Mouse (Mus musculus) heart, adult 2 months (tissue): Measurements from ENCODE around the gene Cep295. TPM values are rescaled to one million over a fixed set of nuclear protein-coding genes. Genes with fewer than 3 reads are reported as not detected.

Source experiments
- DNase-seq, 2 experiments: peaks; one replicate each; pipeline ENCODE4 v3.0.0; 2021
- H3K27ac ChIP-seq: fragments of 200-600 bp; 2 replicates; pipeline ENCODE4 v1.8.1; 2022
- H3K27me3 ChIP-seq: fragments of 200-500 bp; 2 replicates; pipeline ENCODE4 v1.6.1; 2012; ENCODE audit warnings: mild to moderate bottlenecking, low read length, inconsistent platforms, mixed read lengths; ENCODE audit not compliant: control insufficient read depth, insufficient read depth
- H3K36me3 ChIP-seq: fragments of 200-500 bp; 2 replicates; pipeline ENCODE4 v1.6.1; 2012; ENCODE audit warnings: low read length, inconsistent platforms; ENCODE audit not compliant: control insufficient read depth, insufficient read depth
- H3K4me1 ChIP-seq: fragments of 200-500 bp; 2 replicates; pipeline ENCODE4 v1.6.1; 2011; ENCODE audit warnings: low read length; ENCODE audit not compliant: control insufficient read depth, insufficient read depth
- H3K4me3 ChIP-seq: fragments of 200-600 bp; 2 replicates; pipeline ENCODE4 v1.8.1; 2022
- H3K79me2 ChIP-seq: fragments of 200-500 bp; replicated peaks from 2 replicates; pipeline ENCODE4 v1.6.1; 2012; ENCODE audit warnings: mild to moderate bottlenecking, inconsistent platforms, low read length, moderate library complexity, mixed read lengths; ENCODE audit not compliant: control insufficient read depth, insufficient read depth
- H3K9ac ChIP-seq: fragments of 200-500 bp; 2 replicates; pipeline ENCODE4 v1.6.1; 2012; ENCODE audit warnings: low read depth, mild to moderate bottlenecking, control low read depth, inconsistent platforms, low read length, mixed read lengths
- CTCF ChIP-seq: fragments of 200-600 bp; IDR thresholded peaks from 2 replicates; pipeline ENCODE4 v1.8.1; 2022; ENCODE audit warnings: antibody characterized with exemption, mild to moderate bottlenecking, moderate library complexity
- EP300 ChIP-seq: fragments of 200-500 bp; IDR thresholded peaks from 2 replicates; pipeline ENCODE4 v1.6.1; 2011; ENCODE audit warnings: low read depth, low read length, control low read depth; ENCODE audit not compliant: insufficient read depth
- POLR2A ChIP-seq: fragments of 200-500 bp; IDR thresholded peaks from 2 replicates; pipeline ENCODE4 v1.6.1; 2011; ENCODE audit warnings: mild to moderate bottlenecking, low read depth, low read length, control low read depth; ENCODE audit not compliant: insufficient read depth
- WGBS: fragments of 180-500 bp; shearing (Covaris S2); methylation state at CpG from one replicate; pipeline ENCODE4 v1.1.7; 2018; 5-methylcytosine and 5-hydroxymethylcytosine counted together
- intact Hi-C: fragments of 180-260 bp; cut with DNase I; formaldehyde crosslinking; loops from one replicate; pipeline ENCODE4 v1.15.1; 2025
- microRNA-seq, 2 experiments: library from miRNA; unstranded; fragments of <30 nt; microRNA quantifications; one replicate each; pipeline ENCODE4 v1.2.0; 2021
- polyA plus RNA-seq: library from polyadenylated mRNA; depleted of rRNA; stranded (reverse); fragments of >200 nt; gene quantifications from 2 replicates; pipeline ENCODE4 v1.2.3, GENCODE M21; 2012; rRNA removed
- total RNA-seq, 2 experiments: library from RNA; stranded (reverse); gene quantifications; 2 replicates each; pipeline ENCODE4 v1.2.3; 2021

Cep295 gene
- total and polyA plus RNA-seq, 3 experiments: 3.0 to 8.5 (median 5.8) TPM

DNA sequence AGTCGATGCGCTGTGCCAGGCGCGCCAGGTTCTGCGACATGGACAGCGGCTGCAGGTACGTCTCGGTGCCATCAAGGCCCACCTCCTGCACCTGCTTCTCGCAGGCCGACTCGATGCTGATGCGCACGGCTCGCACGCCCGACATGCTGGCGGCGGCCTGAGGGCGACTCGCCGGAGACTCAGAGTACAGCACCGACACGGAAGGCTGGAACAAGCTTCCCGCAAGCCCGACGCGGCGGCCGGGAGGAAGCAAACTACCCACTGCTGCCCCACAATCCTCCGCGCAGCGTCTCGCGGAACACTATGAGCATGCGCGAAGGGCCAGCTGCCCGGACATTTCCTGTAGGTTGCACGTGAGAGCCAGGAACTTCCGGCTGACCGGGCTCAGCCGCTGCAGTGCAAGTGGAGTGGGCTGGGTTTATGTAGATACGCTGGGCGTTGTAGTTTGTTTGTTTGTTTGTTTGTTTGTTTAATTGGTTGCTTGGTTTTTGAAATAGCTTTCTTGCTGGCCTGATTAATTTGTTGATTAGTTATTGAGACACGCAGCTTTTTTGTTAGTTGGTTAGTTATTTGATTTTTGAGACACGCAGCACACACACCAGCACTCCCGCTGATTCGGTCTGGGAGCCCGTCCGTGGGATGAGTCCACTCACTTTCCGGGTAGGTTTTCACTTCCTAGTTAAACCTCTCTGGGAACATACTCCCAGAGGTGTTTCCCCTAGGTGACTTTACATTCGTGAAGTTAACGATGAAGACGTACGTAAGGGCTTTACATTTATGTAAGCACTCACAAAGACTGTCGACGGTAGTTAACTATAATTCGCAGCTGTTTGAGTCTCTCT lies 77.7 kb downstream of the Cep295 start, which contains the start of gene Med17:
Gene Med17, minus strand, starts transcription at position 283 of the 842 bp plus-strand sequence.
- WGBS: under 1% methylated on average over 57 of the region's 57 CpGs
- intact Hi-C loops: loop anchor here (2.0 kb wide), 2 partner anchors 27 to 77 kb away; partner anchors contain the start of genes 4931406C07Rik, Cep295 and Taf1d

DNA sequence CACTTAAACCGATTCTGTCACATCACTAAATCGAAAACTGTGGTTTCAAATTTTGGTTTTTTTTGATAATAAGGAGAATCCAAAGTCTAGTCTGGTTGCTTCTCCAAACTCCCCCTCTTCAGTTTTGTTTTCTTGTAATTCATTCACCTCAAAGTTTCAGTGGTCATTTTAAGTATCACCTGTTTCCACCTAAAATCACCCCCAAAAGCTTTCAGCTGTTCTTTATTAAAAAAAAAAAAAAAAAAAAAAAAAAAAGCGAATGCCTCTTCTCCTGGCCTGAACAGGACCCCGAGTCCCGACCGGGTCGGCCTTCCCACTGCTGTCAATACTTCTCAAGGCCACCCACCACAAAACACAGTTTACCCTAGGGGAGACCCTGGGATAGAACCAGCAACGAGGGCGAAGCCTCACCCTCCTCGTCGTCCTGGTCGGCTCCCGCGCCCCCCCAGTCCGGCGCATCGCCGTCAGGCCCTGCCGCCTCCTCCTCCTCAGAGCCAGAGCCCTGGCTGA lies 78.4 kb downstream of the Cep295 start:
- peaks cover 5% of the 10 kb centered on the region for H3K4me1 ChIP-seq
- 8% methylated on average over 19 of the region's 19 CpGs for WGBS
- intact Hi-C loops: loop anchor here (2.0 kb wide), 1 partner anchor 78 kb away; the partner anchor contains the start of gene Cep295
- no peaks in the 10 kb centered on the region; the same call in none of the 2 replicates for H3K79me2 ChIP-seq
- peak overlapping the region; percentile 90 for H3K4me3 ChIP-seq
- peaks cover 6% of the 10 kb centered on the region for H3K36me3 ChIP-seq
- TF ChIP-seq EP300 (no peak), POLR2A (no peak), CTCF (no peak)
- H3K9ac ChIP-seq: peak overlapping the region; percentile 99
- no peaks in the 10 kb centered on the region for H3K27me3 ChIP-seq
- peak overlapping the region; percentile 89 for H3K27ac ChIP-seq
- DNase-seq: no peak

More for the DNA sequence above, 77.7 kb downstream of the Cep295 start, which contains the start of gene Med17:
- Histone ChIP-seq H3K4me1 (peaks cover 5% of the 10 kb centered on the region), H3K4me3 (peak within 1 kb of the TSS; percentile 90), H3K27me3 (no peaks in the 10 kb centered on the region), H3K9ac (peak within 1 kb of the TSS; percentile 99), H3K79me2 (no peaks in the 10 kb centered on the region; the same call in none of the 2 replicates), H3K27ac (peak within 1 kb of the TSS; percentile 89), H3K36me3 (peaks cover 2% of the 10 kb centered on the region)
- TF ChIP-seq CTCF (peak; percentile 3; the same call in 1 of the 2 replicates), POLR2A (peak; percentile 92), EP300 (peak; percentile 86)
- peak; percentile 95 for DNase-seq

GRCm38 (mm10) chr9:15278343-15278742 lies 79.2 kb downstream of the Cep295 start:
- DNase-seq: no peak
- H3K9ac ChIP-seq: no peak overlapping the region
- intact Hi-C loops: loop anchor here (2.0 kb wide), 1 partner anchor 78 kb away; the partner anchor contains the start of gene Cep295
- peaks cover 5% of the 10 kb centered on the region for H3K4me1 ChIP-seq
- no peak for TF ChIP-seq CTCF
- TF ChIP-seq POLR2A: no peak
- no peak for TF ChIP-seq EP300
- 94% methylated on average over 3 of the region's 3 CpGs for WGBS
- H3K4me3 ChIP-seq: no peak overlapping the region
- no peaks in the 10 kb centered on the region; the same call in none of the 2 replicates for H3K79me2 ChIP-seq
- no peak overlapping the region for H3K27ac ChIP-seq
- peaks cover 9% of the 10 kb centered on the region for H3K36me3 ChIP-seq
- H3K27me3 ChIP-seq: no peaks in the 10 kb centered on the region

GRCm38 (mm10) chr9:15276855-15277254 lies 80.7 kb downstream of the Cep295 start:
- Histone ChIP-seq H3K4me3 (no peak overlapping the region), H3K27ac (no peak overlapping the region), H3K4me1 (peaks cover 5% of the 10 kb centered on the region), H3K9ac (no peak overlapping the region), H3K79me2 (no peaks in the 10 kb centered on the region; the same call in none of the 2 replicates), H3K36me3 (peaks cover 9% of the 10 kb centered on the region), H3K27me3 (no peaks in the 10 kb centered on the region)
- 90% methylated on average over 4 of the region's 4 CpGs for WGBS
- no peak for DNase-seq
- no peak for TF ChIP-seq EP300
- TF ChIP-seq POLR2A: no peak
- no peak for TF ChIP-seq CTCF
- intact Hi-C loops: no loop called here

GRCm38 (mm10) chr9:15273981-15274380 lies 83.6 kb downstream of the Cep295 start:
- DNase-seq: no peak
- Histone ChIP-seq H3K27me3 (no peaks in the 10 kb centered on the region), H3K79me2 (no peaks in the 10 kb centered on the region; the same call in 1 of the 2 replicates), H3K4me3 (no peak overlapping the region), H3K36me3 (peaks cover 9% of the 10 kb centered on the region), H3K27ac (no peak overlapping the region), H3K4me1 (no peaks in the 10 kb centered on the region), H3K9ac (no peak overlapping the region)
- intact Hi-C loops: no loop called here
- WGBS: 90% methylated on average over 2 of the region's 2 CpGs
- no peak for TF ChIP-seq POLR2A
- TF ChIP-seq CTCF: no peak
- TF ChIP-seq EP300: no peak

Small RNAs within 50 kb of the gene (microRNA-seq; reads per million reads assigned to microRNA genes)
- gene Gm49349 (0 reads per million in 2 experiments), gene mmu-mir-7650 (0 reads per million in 2 experiments)

Other genes starting within 250 kb of the Cep295 start
- gene Hephl1, start 245.7 kb downstream of the Cep295 start, total RNA-seq: under 1 TPM; 0.05 to 0.16 TPM
- gene Hephl1, start 245.7 kb downstream of the Cep295 start, polyA plus RNA-seq: 0.06 TPM in 2 replicates
- under 1 TPM; 0.23 to 0.32 TPM for gene Vstm5, start 118.7 kb downstream of the Cep295 start, total RNA-seq
- gene Vstm5, start 118.7 kb downstream of the Cep295 start, polyA plus RNA-seq: 0.31 and 0.59 TPM in 2 replicates
- 10 to 100 TPM; 14.3 to 14.6 TPM for gene Med17, start 77.9 kb downstream of the Cep295 start, total RNA-seq
- 10.3 and 13.6 TPM in 2 replicates for gene Med17, start 77.9 kb downstream of the Cep295 start, polyA plus RNA-seq
- 10 to 100 TPM; 26.0 to 28.0 TPM for gene Taf1d, start 51.6 kb downstream of the Cep295 start, total RNA-seq
- 5.8 and 13.6 TPM in 2 replicates for gene Taf1d, start 51.6 kb downstream of the Cep295 start, polyA plus RNA-seq
- gene 4931406C07Rik, start 51.3 kb downstream of the Cep295 start, total RNA-seq: 1 to 10 TPM; 4.9 to 5.7 TPM
- 8.1 and 12.3 TPM in 2 replicates for gene 4931406C07Rik, start 51.3 kb downstream of the Cep295 start, polyA plus RNA-seq
- gene Smco4, start 135.6 kb upstream of the Cep295 start, total RNA-seq: 10 to 100 TPM; 24.9 to 25.8 TPM
- gene Smco4, start 135.6 kb upstream of the Cep295 start, polyA plus RNA-seq: 16.5 and 34.0 TPM in 2 replicates